Mouse (Mus musculus) thymus, adult 2 months (tissue): ENCODE data around the gene Pla2g2f. TPM values are rescaled to one million over a fixed set of nuclear protein-coding genes. Genes with fewer than 3 reads are reported as not detected.
A peak's percentile ranks its signal among the peaks of the same experiment; 100 is the strongest.

ENCODE experiments used
- DNase-seq: peaks from one replicate; pipeline ENCODE4 v3.0.0; 2021
- H3K27ac ChIP-seq: fragments of 200-500 bp; 2 replicates; pipeline ENCODE4 v1.5.1; 2012; ENCODE audit warnings: low read length, control low read depth; ENCODE audit not compliant: control insufficient read depth, insufficient read depth
- H3K27me3 ChIP-seq: fragments of 200-500 bp; 2 replicates; pipeline ENCODE4 v1.6.1; 2012; ENCODE audit warnings: mild to moderate bottlenecking, low read length, moderate library complexity, mixed read lengths; ENCODE audit not compliant: control insufficient read depth, insufficient read depth
- H3K36me3 ChIP-seq: fragments of 200-500 bp; 2 replicates; pipeline ENCODE4 v1.6.1; 2012; ENCODE audit warnings: mild to moderate bottlenecking, low read length, moderate library complexity; ENCODE audit not compliant: control insufficient read depth, insufficient read depth
- H3K4me1 ChIP-seq: fragments of 200-500 bp; replicated peaks from 2 replicates; pipeline ENCODE4 v1.6.1; 2012; ENCODE audit warnings: low read length; ENCODE audit not compliant: control insufficient read depth, insufficient read depth
- H3K4me3 ChIP-seq: fragments of 200-500 bp; 2 replicates; pipeline ENCODE4 v1.5.1; 2012; ENCODE audit warnings: mild to moderate bottlenecking, low read length, control low read depth, moderate library complexity; ENCODE audit not compliant: control insufficient read depth, insufficient read depth
- CTCF ChIP-seq: fragments of 200-500 bp; IDR thresholded peaks from 2 replicates; pipeline ENCODE4 v1.5.1; 2012; ENCODE audit warnings: mild to moderate bottlenecking, control low read depth, low read length, moderate library complexity, borderline replicate concordance; ENCODE audit not compliant: control insufficient read depth, poor library complexity, insufficient read depth; ENCODE audit errors: extremely low read depth
- POLR2A ChIP-seq: fragments of 200-500 bp; IDR thresholded peaks from 2 replicates; pipeline ENCODE4 v1.6.1; 2012; ENCODE audit warnings: mild to moderate bottlenecking, low read length, control low read depth, moderate library complexity; ENCODE audit not compliant: control insufficient read depth, poor library complexity, insufficient read depth; ENCODE audit errors: extremely low read depth
- WGBS: fragments of 180-500 bp; shearing (Covaris S2); methylation state at CpG from one replicate; pipeline ENCODE4 v1.1.7; 2018; 5-methylcytosine and 5-hydroxymethylcytosine counted together
- polyA plus RNA-seq: library from polyadenylated mRNA; depleted of rRNA; stranded (reverse); fragments of >200 nt; gene quantifications from 2 replicates; pipeline ENCODE4 v1.2.3, GENCODE M21; 2012

Gene Pla2g2f
- polyA plus RNA-seq, 1 experiment = 3.1 TPM

DNA sequence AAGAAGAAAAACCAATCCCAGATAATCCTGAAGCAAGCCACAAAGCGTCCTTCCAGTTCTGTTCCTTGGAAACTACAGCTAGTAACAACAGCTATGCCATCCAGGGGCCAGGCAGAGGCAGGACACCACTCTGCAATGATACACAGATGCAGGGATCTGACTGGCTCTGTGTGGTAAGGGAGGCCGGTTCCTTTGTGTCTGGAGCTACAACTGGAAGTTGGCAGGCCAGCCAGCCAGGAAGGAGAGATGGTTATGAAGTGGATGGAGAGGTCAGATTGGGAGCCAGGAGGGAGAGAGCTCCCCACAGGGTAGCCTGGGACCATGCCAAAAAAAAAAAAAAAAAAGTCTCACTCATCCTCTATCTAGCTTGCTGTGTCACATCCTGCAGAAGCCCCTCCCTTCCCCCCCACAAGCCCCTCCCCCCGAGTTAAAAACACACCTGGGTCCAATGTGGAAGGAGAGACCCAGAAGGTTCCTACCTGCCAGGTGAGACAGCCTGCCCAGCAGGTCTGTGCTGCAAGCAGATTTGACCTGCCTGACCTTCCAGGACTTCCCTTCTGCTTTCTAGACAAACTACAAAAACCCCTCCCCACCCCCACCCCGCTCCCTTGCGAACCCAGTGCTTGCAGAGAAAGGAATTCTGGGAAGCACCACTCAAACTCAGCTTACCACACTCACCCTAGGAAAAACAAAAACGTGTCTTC lies 39.2 kb upstream of the Pla2g2f start:
- 33% methylated on average over 6 of the region's 6 CpGs for WGBS
- Histone ChIP-seq H3K4me1 (0 out of 2 replicates have a peak, but pooled peaks cover 2% of the 10 kb centered on the region), H3K27me3 (no peaks in the 10 kb centered on the region), H3K27ac (no peak overlapping the region), H3K36me3 (no peaks in the 10 kb centered on the region), H3K4me3 (no peak overlapping the region)
- TF ChIP-seq POLR2A = no peak
- TF ChIP-seq CTCF = no peak
- no peak for DNase-seq

DNA sequence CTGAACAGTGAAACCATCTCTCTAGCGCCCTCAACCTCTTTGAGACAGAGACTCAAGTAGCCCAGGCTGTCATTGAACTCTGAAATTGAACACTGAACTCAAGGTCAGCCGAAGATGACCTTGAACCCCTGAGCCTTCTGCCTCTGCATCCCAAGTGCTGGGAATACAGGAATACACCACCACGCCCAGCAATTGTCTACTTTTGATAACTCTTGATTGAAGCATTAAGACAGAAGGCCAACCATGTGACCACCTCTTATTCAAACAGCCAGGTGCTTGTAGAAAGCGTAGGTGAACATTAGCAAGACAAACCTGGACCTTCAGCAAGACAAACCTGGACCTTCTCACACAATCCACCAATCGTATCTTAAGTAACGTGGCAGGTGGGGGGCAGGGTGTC lies 36.9 kb upstream of the Pla2g2f start:
- DNase-seq = no peak
- H3K27ac ChIP-seq = no peak overlapping the region
- H3K27me3 ChIP-seq = no peaks in the 10 kb centered on the region
- TF ChIP-seq CTCF (no peak), POLR2A (no peak)
- no peaks in the 10 kb centered on the region for H3K36me3 ChIP-seq
- H3K4me3 ChIP-seq = no peak overlapping the region
- H3K4me1 ChIP-seq = 0 out of 2 replicates have a peak, but pooled peaks cover 2% of the 10 kb centered on the region
- WGBS = 91% methylated on average over 6 of the region's 6 CpGs

DNA sequence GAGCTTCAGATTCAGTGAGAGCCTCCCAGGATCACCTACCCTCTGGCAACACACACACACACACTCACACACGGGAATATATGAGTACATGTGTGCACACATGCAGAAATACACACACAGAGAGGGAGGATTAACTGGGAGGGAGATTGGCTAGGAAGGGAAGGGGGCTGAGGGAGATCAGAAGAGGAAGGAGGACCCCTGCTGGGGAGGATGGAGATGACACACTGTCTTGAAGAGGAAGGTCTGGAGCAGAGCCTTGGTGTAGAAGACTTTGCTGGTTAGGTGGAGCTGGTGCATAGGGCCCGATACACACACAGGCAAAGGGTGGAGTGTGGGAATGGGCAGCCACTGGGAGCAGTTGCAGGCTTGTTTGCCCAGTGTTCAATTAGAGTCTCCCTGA lies 35.9 kb upstream of the Pla2g2f start:
- DNase-seq = peak; percentile 45
- 63% methylated on average over 2 of the region's 2 CpGs for WGBS
- TF ChIP-seq CTCF = no peak
- TF ChIP-seq POLR2A = no peak

DNA sequence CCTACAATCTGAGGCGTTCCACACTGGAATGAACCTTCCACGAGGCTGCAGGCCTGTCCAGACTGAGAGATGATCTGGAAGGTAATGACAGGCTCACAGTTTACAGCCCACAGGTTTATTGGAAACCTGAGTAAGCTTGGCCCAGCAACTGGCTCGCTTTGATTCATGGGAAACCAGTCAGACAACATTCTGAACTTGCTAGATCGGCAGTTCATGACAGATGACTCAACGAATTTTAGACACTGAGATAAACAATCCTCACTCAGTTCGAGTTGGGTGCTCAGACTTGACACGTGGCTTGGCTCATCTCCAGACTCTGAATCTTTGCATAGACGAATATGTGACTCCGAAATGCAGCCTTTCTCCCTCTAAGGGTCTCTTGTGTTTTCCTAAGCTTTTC lies 35.2 kb upstream of the Pla2g2f start:
- no peak overlapping the region for H3K27ac ChIP-seq
- H3K27me3 ChIP-seq = no peaks in the 10 kb centered on the region
- 42% methylated on average over 9 of the region's 9 CpGs for WGBS
- DNase-seq = no peak
- H3K4me1 ChIP-seq = 0 out of 2 replicates have a peak, but pooled peaks cover 2% of the 10 kb centered on the region
- no peak overlapping the region for H3K4me3 ChIP-seq
- TF ChIP-seq POLR2A (no peak), CTCF (no peak)
- H3K36me3 ChIP-seq = no peaks in the 10 kb centered on the region

More for the DNA sequence above, 35.9 kb upstream of the Pla2g2f start:
- Histone ChIP-seq H3K36me3 (no peaks in the 10 kb centered on the region), H3K4me1 (0 out of 2 replicates have a peak, but pooled peaks cover 2% of the 10 kb centered on the region), H3K27ac (no peak overlapping the region), H3K27me3 (no peaks in the 10 kb centered on the region), H3K4me3 (no peak overlapping the region)

GRCm38 (mm10) chr4:138791452-138791851 lies 34.0 kb upstream of the Pla2g2f start:
- Histone ChIP-seq H3K36me3 (no peaks in the 10 kb centered on the region), H3K4me1 (0 out of 2 replicates have a peak, but pooled peaks cover under 1% of the 10 kb centered on the region), H3K27ac (no peak overlapping the region), H3K4me3 (no peak overlapping the region), H3K27me3 (no peaks in the 10 kb centered on the region)
- TF ChIP-seq CTCF (no peak), POLR2A (no peak)
- WGBS = 71% methylated on average over 6 of the region's 6 CpGs
- DNase-seq = no peak

- no peak for TF ChIP-seq POLR2A
- no peak for TF ChIP-seq CTCF
- no peaks in the 10 kb centered on the region for H3K36me3 ChIP-seq
- H3K27ac ChIP-seq = no peak overlapping the region
- H3K4me3 ChIP-seq = no peak overlapping the region
- H3K27me3 ChIP-seq = no peaks in the 10 kb centered on the region
- 84% methylated on average over 4 of the region's 4 CpGs for WGBS
- DNase-seq = no peak
- H3K4me1 ChIP-seq = no peaks in the 10 kb centered on the region
Observed at GRCm38 (mm10) chr4:138788381-138788780, 31.0 kb upstream of the Pla2g2f start.

DNA sequence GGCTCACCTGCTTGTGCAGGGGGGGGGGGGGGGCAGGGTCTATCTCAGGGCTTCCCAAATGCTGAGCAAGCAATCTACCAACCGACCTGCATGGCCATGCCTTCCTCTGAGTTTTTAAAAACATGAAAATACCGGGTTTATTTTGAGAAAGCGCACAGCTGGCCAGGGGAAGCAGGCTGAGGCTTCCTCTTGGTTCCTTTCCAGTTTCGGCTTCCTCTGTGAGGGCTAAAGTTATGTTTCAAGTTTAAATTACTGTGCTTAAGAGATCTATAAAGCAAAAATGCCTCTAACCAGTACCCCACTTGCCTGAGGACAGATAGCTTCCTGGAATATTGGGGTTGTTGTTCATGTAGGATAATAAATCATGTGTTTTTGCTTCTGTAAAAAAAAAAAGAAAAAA lies 28.7 kb upstream of the Pla2g2f start:
- TF ChIP-seq POLR2A (no peak), CTCF (no peak)
- H3K27ac ChIP-seq = no peak overlapping the region
- no peaks in the 10 kb centered on the region for H3K36me3 ChIP-seq
- H3K4me1 ChIP-seq = no peaks in the 10 kb centered on the region
- no peak overlapping the region for H3K4me3 ChIP-seq
- DNase-seq = no peak
- 4% methylated on average over 4 of the region's 4 CpGs for WGBS
- H3K27me3 ChIP-seq = no peaks in the 10 kb centered on the region

GRCm38 (mm10) chr4:138785721-138786120 lies 28.3 kb upstream of the Pla2g2f start:
- Histone ChIP-seq H3K36me3 (no peaks in the 10 kb centered on the region), H3K27me3 (no peaks in the 10 kb centered on the region), H3K4me3 (no peak overlapping the region), H3K4me1 (no peaks in the 10 kb centered on the region), H3K27ac (no peak overlapping the region)
- 23% methylated on average over 4 of the region's 4 CpGs for WGBS
- TF ChIP-seq POLR2A = no peak
- TF ChIP-seq CTCF = no peak
- DNase-seq = no peak
